Mouse (Mus musculus): ENCODE results near the gene Hoxd12. TPM values are rescaled to one million over a fixed set of nuclear protein-coding genes. Genes with fewer than 3 reads are reported as not detected.

Gene Hoxd12
- polyA plus RNA-seq, 2 experiments: 0.10 TPM; not detected in 1

GRCm38 (mm10) chr2:74696442-74697335, 21.9 kb downstream of the Hoxd12 start:
- Histone ChIP-seq H3K4me1 (replicated peaks; ENCODE audit: control insufficient read depth in 2 of 2, insufficient read depth in 2 of 2, low read length in 1 of 2) (no peaks in the 10 kb centered on the region), H3K4me3 (ENCODE audit: insufficient read depth in 1 of 2, low read depth in 2 of 2, low read length in 2 of 2) (no peak overlapping the region), H3K4me2 (ENCODE audit: low read depth) (no peak overlapping the region), H3K27me3 (ENCODE audit: control insufficient read depth, insufficient read depth, low read length) (peaks cover 100% of the 10 kb centered on the region), H3K36me3 (replicated peaks; ENCODE audit: control insufficient read depth, insufficient read depth, low read depth) (no peaks in the 10 kb centered on the region), H3K9me3 (ENCODE audit: control insufficient read depth, low read length) (no peaks in the 10 kb centered on the region), H3K9ac (replicated peaks) (no peak overlapping the region), H3K27ac (no peak overlapping the region)
- DNase-seq (ENCODE audit: low read depth in 3 of 3, low spot score in 3 of 3): no peak
- no peak for ATAC-seq (ENCODE audit: insufficient read depth)
- TF ChIP-seq CTCF (IDR thresholded peaks at IDR 0.05; ENCODE audit: low read depth) (no peak), EP300 (IDR thresholded peaks at IDR 0.05; ENCODE audit: low read depth) (no peak)
- WGBS (ENCODE audit: insufficient replicate concordance): 3% methylated on average over 34 of the region's 34 CpGs

GRCm38 (mm10) chr2:74697567-74698121, 22.8 kb downstream of the Hoxd12 start, which contains the start of gene Hoxd9:
Gene Hoxd9, plus strand, starts transcription at chr2:74697727.
- H3K9ac ChIP-seq (replicated peaks): no peak within 1 kb of the TSS
- no peaks in the 10 kb centered on the region for H3K36me3 ChIP-seq (replicated peaks; ENCODE audit: control insufficient read depth, insufficient read depth, low read depth)
- no peak for ATAC-seq (ENCODE audit: insufficient read depth)
- peaks cover 99% of the 10 kb centered on the region for H3K27me3 ChIP-seq (ENCODE audit: control insufficient read depth, insufficient read depth, low read length)
- H3K4me3 ChIP-seq (ENCODE audit: insufficient read depth in 1 of 2, low read depth in 2 of 2, low read length in 2 of 2): peak within 1 kb of the TSS in 1 of 2 experiments; percentile 27; a peak in 2 of 4 replicates
- H3K4me1 ChIP-seq (replicated peaks; ENCODE audit: control insufficient read depth in 2 of 2, insufficient read depth in 2 of 2, low read length in 1 of 2): no peaks in the 10 kb centered on the region
- under 1% methylated on average over 43 of the region's 43 CpGs for WGBS (ENCODE audit: insufficient replicate concordance)
- H3K27ac ChIP-seq: no peak within 1 kb of the TSS
- peak within 1 kb of the TSS; percentile 34 for H3K4me2 ChIP-seq (ENCODE audit: low read depth)
- no peak for TF ChIP-seq EP300 (IDR thresholded peaks at IDR 0.05; ENCODE audit: low read depth)
- no peak for TF ChIP-seq CTCF (IDR thresholded peaks at IDR 0.05; ENCODE audit: low read depth)
- DNase-seq (ENCODE audit: low read depth in 3 of 3, low spot score in 3 of 3): no peak
- no peaks in the 10 kb centered on the region for H3K9me3 ChIP-seq (ENCODE audit: control insufficient read depth, low read length)

GRCm38 (mm10) chr2:74698201-74699052, 23.6 kb downstream of the Hoxd12 start:
- H3K27ac ChIP-seq: no peak overlapping the region
- TF ChIP-seq EP300 (IDR thresholded peaks at IDR 0.05; ENCODE audit: low read depth) (no peak), CTCF (IDR thresholded peaks at IDR 0.05; ENCODE audit: low read depth) (no peak)
- H3K4me2 ChIP-seq (ENCODE audit: low read depth): peak overlapping the region; percentile 34
- no peaks in the 10 kb centered on the region for H3K36me3 ChIP-seq (replicated peaks; ENCODE audit: control insufficient read depth, insufficient read depth, low read depth)
- no peaks in the 10 kb centered on the region for H3K9me3 ChIP-seq (ENCODE audit: control insufficient read depth, low read length)
- H3K4me3 ChIP-seq (ENCODE audit: insufficient read depth in 1 of 2, low read depth in 2 of 2, low read length in 2 of 2): no peak overlapping the region; a peak in 1 of 4 replicates
- DNase-seq (ENCODE audit: low read depth in 3 of 3, low spot score in 3 of 3) (no peak), ATAC-seq (ENCODE audit: insufficient read depth) (no peak)
- no peaks in the 10 kb centered on the region for H3K4me1 ChIP-seq (replicated peaks; ENCODE audit: control insufficient read depth in 2 of 2, insufficient read depth in 2 of 2, low read length in 1 of 2)
- H3K9ac ChIP-seq (replicated peaks): no peak overlapping the region
- 1% methylated on average over 76 of the region's 86 CpGs for WGBS (ENCODE audit: insufficient replicate concordance)
- H3K27me3 ChIP-seq (ENCODE audit: control insufficient read depth, insufficient read depth, low read length): peaks cover 99% of the 10 kb centered on the region

- Histone ChIP-seq H3K9me3 (ENCODE audit: control insufficient read depth, low read length) (no peaks in the 10 kb centered on the region), H3K9ac (replicated peaks) (no peak overlapping the region), H3K4me1 (replicated peaks; ENCODE audit: control insufficient read depth in 2 of 2, insufficient read depth in 2 of 2, low read length in 1 of 2) (no peaks in the 10 kb centered on the region), H3K27me3 (ENCODE audit: control insufficient read depth, insufficient read depth, low read length) (peaks cover 99% of the 10 kb centered on the region), H3K27ac (no peak overlapping the region), H3K36me3 (replicated peaks; ENCODE audit: control insufficient read depth, insufficient read depth, low read depth) (no peaks in the 10 kb centered on the region), H3K4me2 (ENCODE audit: low read depth) (no peak overlapping the region), H3K4me3 (ENCODE audit: insufficient read depth in 1 of 2, low read depth in 2 of 2, low read length in 2 of 2) (no peak overlapping the region)
- no peak for ATAC-seq (ENCODE audit: insufficient read depth)
- no peak for TF ChIP-seq EP300 (IDR thresholded peaks at IDR 0.05; ENCODE audit: low read depth)
- no peak for TF ChIP-seq CTCF (IDR thresholded peaks at IDR 0.05; ENCODE audit: low read depth)
- no peak for DNase-seq (ENCODE audit: low read depth in 3 of 3, low spot score in 3 of 3)
- WGBS (ENCODE audit: insufficient replicate concordance): 3% methylated on average over 17 of the region's 17 CpGs
Observed at GRCm38 (mm10) chr2:74699053-74699430, 24.2 kb downstream of the Hoxd12 start.
